Comparison of ENCODE assay signal across 8 mouse cellular contexts in genomic region chr9:41182550-41182949, GRCm38 (mm10). TPM values are rescaled to one million over a fixed set of nuclear protein-coding genes. Genes with fewer than 3 reads are reported as not detected.
DNase-seq lines count a peak whose midpoint lies in the region; ATAC-seq and TF ChIP-seq lines count a peak whose summit lies in the region.

No protein-coding gene starts in this region.

- H3K4me2 ChIP-seq in heart, embryonic 12.5 days: no peak overlapping the region
- H3K4me2 ChIP-seq in limb, embryonic 14.5 days (replicated peaks; ENCODE audit: low read depth, low read length, severe bottlenecking): no peak overlapping the region

- no peak overlapping the region for H3K9ac ChIP-seq in heart, embryonic 12.5 days
- no peak overlapping the region for H3K9ac ChIP-seq in MEL (ENCODE audit: control insufficient read depth, low read depth, low read length, poor library complexity, severe bottlenecking)
- H3K9ac ChIP-seq in limb, embryonic 14.5 days (ENCODE audit: low read depth, low read length, severe bottlenecking): no peak overlapping the region

- H3K9me3 ChIP-seq in heart, embryonic 12.5 days (replicated peaks): no peaks in the 10 kb centered on the region
- no peaks in the 10 kb centered on the region for H3K9me3 ChIP-seq in MEL (replicated peaks; ENCODE audit: insufficient read depth, low read length)
- no peaks in the 10 kb centered on the region for H3K9me3 ChIP-seq in limb, embryonic 14.5 days (ENCODE audit: control insufficient read depth, low read length)

- no peak overlapping the region for H3K27ac ChIP-seq in heart, embryonic 12.5 days (ENCODE audit: poor library complexity, severe bottlenecking)
- H3K27ac ChIP-seq in MEL (ENCODE audit: control insufficient read depth, low read depth, low read length): no peak overlapping the region
- no peak overlapping the region for H3K27ac ChIP-seq in limb, embryonic 14.5 days (replicated peaks; ENCODE audit: low read depth, low read length)

- no peaks in the 10 kb centered on the region for H3K27me3 ChIP-seq in heart, embryonic 12.5 days (replicated peaks)
- H3K27me3 ChIP-seq in MEL (ENCODE audit: control insufficient read depth in 1 of 2, insufficient read depth in 2 of 2, low read length in 2 of 2): no peaks in the 10 kb centered on the region
- no peaks in the 10 kb centered on the region for H3K27me3 ChIP-seq in limb, embryonic 14.5 days (ENCODE audit: control insufficient read depth, insufficient read depth, low read length)

- TF ChIP-seq POLR2A in MEL (IDR thresholded peaks at IDR 0.05; ENCODE audit: control insufficient read depth in 1 of 2, insufficient read depth in 1 of 2, low read depth in 1 of 2, low read length in 2 of 2, poor library complexity in 1 of 2): no peak
- no peak for TF ChIP-seq POLR2A in limb, embryonic 14.5 days (IDR thresholded peaks at IDR 0.05; ENCODE audit: borderline replicate concordance, extremely low read depth, insufficient read depth, insufficient read length)

- no peaks in the 10 kb centered on the region for H3K36me3 ChIP-seq in heart, embryonic 12.5 days
- H3K36me3 ChIP-seq in MEL (ENCODE audit: control insufficient read depth in 1 of 2, insufficient read depth in 2 of 2, low read length in 2 of 2): no peaks in the 10 kb centered on the region
- no peaks in the 10 kb centered on the region for H3K36me3 ChIP-seq in limb, embryonic 14.5 days (ENCODE audit: control insufficient read depth, insufficient read depth, low read length)

- no peaks in the 10 kb centered on the region for H3K79me2 ChIP-seq in MEL (ENCODE audit: control insufficient read depth, insufficient read depth, low read length, poor library complexity)

- intact Hi-C loops in heart, postnatal 10 days (cut with DNase I): loop anchor here (1.0 kb wide), 1 partner anchor 138 kb away; no protein-coding TSS in a partner anchor

- peak; percentile 58 to 64 for DNase-seq in heart, postnatal 10 days
- DNase-seq in MEL (ENCODE audit: low read depth, low spot score): peak; percentile 78
- DNase-seq in embryo, embryonic 10.5 days (ENCODE audit: low spot score): peak; percentile 73
- peak; percentile 32 to 58 for DNase-seq in kidney, adult 8-10 months
- DNase-seq in limb, embryonic 14.5 days (ENCODE audit: low spot score): peak; percentile 72
- DNase-seq in retina, postnatal 7 days (ENCODE audit: low read depth, low spot score): peak; percentile 28
- no peak for DNase-seq in gastrocnemius, postnatal 4 days (ENCODE audit: low spot score in 2 of 2)

- TF ChIP-seq CTCF in MEL (IDR thresholded peaks at IDR 0.05 in 2 of 3, conservative IDR thresholded peaks at IDR 0.05 in 1 of 3; ENCODE audit: control insufficient read depth in 1 of 3, insufficient read depth in 1 of 3, low read depth in 2 of 3, low read length in 3 of 3, poor library complexity in 1 of 3, severe bottlenecking in 1 of 3): peak; percentile 50 to 79 (median 65)

- no peaks in the 10 kb centered on the region for H3K4me1 ChIP-seq in heart, embryonic 12.5 days (replicated peaks)
- no peaks in the 10 kb centered on the region; a peak in 1 of 4 replicates for H3K4me1 ChIP-seq in MEL (ENCODE audit: control insufficient read depth in 1 of 2, insufficient read depth in 2 of 2, low read length in 2 of 2)
- no peaks in the 10 kb centered on the region for H3K4me1 ChIP-seq in limb, embryonic 14.5 days (ENCODE audit: control insufficient read depth, insufficient read depth, low read length)

- TF ChIP-seq RAD21 in MEL (IDR thresholded peaks at IDR 0.05; ENCODE audit: low read depth, low read length): peak; percentile 87

- ATAC-seq in heart, embryonic 12.5 days (ENCODE audit: insufficient number of reproducible peaks, low FRiP score): no peak
- no peak for ATAC-seq in limb, embryonic 14.5 days (ENCODE audit: low FRiP score, low read depth)

- H3K4me3 ChIP-seq in heart, embryonic 12.5 days: no peak overlapping the region
- H3K4me3 ChIP-seq in MEL (ENCODE audit: control insufficient read depth in 1 of 2, insufficient read depth in 1 of 2, low read depth in 2 of 2, low read length in 2 of 2): no peak overlapping the region
- H3K4me3 ChIP-seq in limb, embryonic 14.5 days (replicated peaks; ENCODE audit: low read length): no peak overlapping the region

- no peak for TF ChIP-seq EP300 in MEL (IDR thresholded peaks at IDR 0.05; ENCODE audit: low read depth in 1 of 2, low read length in 2 of 2)

TF ChIP-seq in MEL, 35 proteins besides CTCF, POLR2A, EP300 and RAD21:
- TF ChIP-seq ETS1 (IDR thresholded peaks at IDR 0.05; ENCODE audit: low read depth, low read length) (no peak), SMC3 (IDR thresholded peaks at IDR 0.05; ENCODE audit: low read depth, low read length) (peak; percentile 95), ZC3H11A (IDR thresholded peaks at IDR 0.05; ENCODE audit: low read depth, low read length) (peak; percentile 93), MXI1 (IDR thresholded peaks at IDR 0.05; ENCODE audit: low read depth, low read length) (no peak)
TF ChIP-seq in MEL: peak in this region for 2.

RNA-seq across cellular contexts. Expression of gene Ubash3b, which starts 21.1 kb away (rescaled TPM):
- 1 to 10 TPM; 2.9 to 3.7 TPM for total RNA-seq in heart, postnatal 10 days (2021)
- 13.3 and 13.8 TPM in 2 replicates for polyA plus RNA-seq in heart, embryonic 12.5 days (2016; fragmentation: Nextera tagmentation; extraction: Ambion mirVana)
- 5.4 and 6.8 TPM in 2 replicates for total RNA-seq in MEL (2012; rRNA removed)
- polyA plus RNA-seq in MEL (2012; ENCODE audit: insufficient read depth in 1 of 2, insufficient read length in 2 of 2, low read depth in 1 of 2, low replicate concordance in 2 of 2, missing spikeins in 1 of 2): 10 to 100 TPM in 1 of 2 experiments, not detected in 1; 11.3 TPM
- polyA plus RNA-seq in limb, embryonic 14.5 days (2012; rRNA removed): 6.1 and 7.8 TPM in 2 replicates
- polyA plus RNA-seq in limb, embryonic 14.5 days (2014; fragmentation: Nextera tagmentation; extraction: Ambion mirVana): 10.3 and 10.4 TPM in 2 replicates
- 1 to 10 TPM; 5.3 to 5.6 TPM for total RNA-seq in gastrocnemius, postnatal 4 days (2021)

Comparison
In these comparisons a context has a peak if more than half of its experiments do, and no peak if none do; other contexts are left out.
1. DNase-seq: peak in heart, postnatal 10 days (2 of 2), MEL (single experiment), embryo, embryonic 10.5 days (single experiment), kidney, adult 8-10 months (2 of 2), limb, embryonic 14.5 days (single experiment) and retina, postnatal 7 days (single experiment); none in gastrocnemius, postnatal 4 days (0 of 2).